ENCODE assay signal across 14 mouse cellular contexts in the genomic region with DNA sequence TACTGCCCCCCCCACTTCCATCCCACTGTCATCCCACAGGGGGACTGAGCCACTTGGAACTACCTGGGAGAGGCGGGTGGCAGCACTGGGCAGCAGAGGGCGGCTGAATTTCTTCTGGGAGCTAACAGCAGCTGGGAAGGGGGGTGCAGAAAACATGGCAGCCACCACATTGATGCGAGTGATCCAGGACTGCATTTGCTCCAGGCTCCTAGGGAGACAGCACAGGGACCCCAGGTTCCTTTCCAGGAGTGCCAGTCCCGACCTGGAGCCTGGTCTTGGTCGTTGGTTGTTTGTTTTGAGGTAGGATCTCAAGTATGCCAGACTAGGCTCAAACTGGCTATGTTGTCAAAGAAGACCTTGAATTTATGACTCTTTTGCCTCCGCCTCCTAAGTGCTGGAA. TPM values are rescaled to one million over a fixed set of nuclear protein-coding genes. Genes with fewer than 3 reads are reported as not detected.
DNase-seq lines count a peak whose midpoint lies in the region; ATAC-seq and TF ChIP-seq lines count a peak whose summit lies in the region.
"Had no signal": no experiment of that assay in that cellular context is flagged by ENCODE, and none has a peak within 500 bp of the region (broad histone marks: within the 10 kb centered on the region; RNA-seq: fewer than 3 reads in every experiment).

No protein-coding gene starts in this region.

- H3K36me3 ChIP-seq in midbrain, embryonic 10.5 days, result peaks cover 24% of the 10 kb centered on the region
- peaks cover 16% of the 10 kb centered on the region for H3K36me3 ChIP-seq in midbrain, embryonic 16.5 days (ENCODE audit: control insufficient read depth, insufficient read depth, low read length)
- peaks cover 54% of the 10 kb centered on the region for H3K36me3 ChIP-seq in G1E (replicated peaks)
- peaks cover 6% of the 10 kb centered on the region for H3K36me3 ChIP-seq in liver, embryonic 16.5 days (ENCODE audit: control insufficient read depth, insufficient read depth)
- H3K36me3 ChIP-seq: forebrain, embryonic 12.5 days had no signal

- H3K27ac ChIP-seq in midbrain, embryonic 10.5 days (replicated peaks), result no peak overlapping the region; the same call in 1 of the 2 replicates
- H3K27ac ChIP-seq in midbrain, embryonic 16.5 days (ENCODE audit: low read length), result no peak overlapping the region
- peak overlapping the region; percentile 94 for H3K27ac ChIP-seq in liver, embryonic 16.5 days (ENCODE audit: low read length)
- H3K27ac ChIP-seq: forebrain, embryonic 12.5 days; heart, embryonic 15.5 days had no signal

- H3K4me3 ChIP-seq in midbrain, embryonic 10.5 days, result no peak overlapping the region
- no peak overlapping the region for H3K4me3 ChIP-seq in midbrain, embryonic 16.5 days (ENCODE audit: low read depth, low read length)
- no peak overlapping the region for H3K4me3 ChIP-seq in G1E (ENCODE audit: low read depth, low read length)
- H3K4me3 ChIP-seq in liver, embryonic 16.5 days (ENCODE audit: low read depth, low read length), result peak overlapping the region; percentile 48
- H3K4me3 ChIP-seq: heart, embryonic 15.5 days; myocyte had no signal

- peak; percentile 23 for DNase-seq in cerebellum, adult 9-11 months
- no peak for DNase-seq in cerebellum, adult 8-10 months
- DNase-seq in midbrain, embryonic 10.5 days (ENCODE audit: low spot score), result peak; percentile 9
- DNase-seq in G1E (ENCODE audit: low spot score), result peak; percentile 1
- no peak for DNase-seq in adrenal gland, postnatal 14 days
- DNase-seq: adrenal gland, adult 8-10 months; kidney, adult 9 months had no signal

- no peak overlapping the region for H3K4me2 ChIP-seq in midbrain, embryonic 16.5 days (ENCODE audit: low read length)
- peak overlapping the region; percentile 85 for H3K4me2 ChIP-seq in liver, embryonic 16.5 days (ENCODE audit: low read depth, low read length)
- H3K4me2 ChIP-seq: heart, embryonic 15.5 days had no signal

- peaks cover 38% of the 10 kb centered on the region for H3K4me1 ChIP-seq in midbrain, embryonic 10.5 days
- peaks cover 31% of the 10 kb centered on the region for H3K4me1 ChIP-seq in midbrain, embryonic 16.5 days (ENCODE audit: control insufficient read depth, insufficient read depth, low read length)
- peaks cover 72% of the 10 kb centered on the region for H3K4me1 ChIP-seq in G1E (ENCODE audit: insufficient read depth, low read depth, low read length)
- peaks cover 58% of the 10 kb centered on the region for H3K4me1 ChIP-seq in liver, embryonic 16.5 days (ENCODE audit: control insufficient read depth, low read depth, low read length)

- H3K9me3 ChIP-seq in midbrain, embryonic 10.5 days (replicated peaks), result no peaks in the 10 kb centered on the region
- H3K9me3 ChIP-seq in midbrain, embryonic 16.5 days (replicated peaks; ENCODE audit: control insufficient read depth, low read length, poor library complexity, severe bottlenecking), result no peaks in the 10 kb centered on the region
- H3K9me3 ChIP-seq in G1E (replicated peaks), result peaks cover 11% of the 10 kb centered on the region
- H3K9me3 ChIP-seq in liver, embryonic 16.5 days (replicated peaks; ENCODE audit: control insufficient read depth, low read length), result no peaks in the 10 kb centered on the region
- H3K9me3 ChIP-seq: forebrain, embryonic 12.5 days; heart, embryonic 15.5 days had no signal

- ATAC-seq in midbrain, embryonic 16.5 days, result no peak
- no peak for ATAC-seq in G1E (ENCODE audit: extremely low read depth, insufficient number of reproducible peaks, low FRiP score, poor library complexity, severe bottlenecking)
- ATAC-seq in liver, embryonic 16.5 days (ENCODE audit: low read depth), result no peak

- 72% methylated on average over 6 of the region's 6 CpGs for WGBS in midbrain, embryonic 10.5 days
- WGBS in midbrain, embryonic 16.5 days, result 68% methylated on average over 6 of the region's 6 CpGs
- 63% methylated on average over 6 of the region's 6 CpGs for WGBS in liver, embryonic 16.5 days (ENCODE audit: insufficient replicate concordance)

- peaks cover 97% of the 10 kb centered on the region for H3K27me3 ChIP-seq in midbrain, embryonic 10.5 days (ENCODE audit: low read depth, poor library complexity, severe bottlenecking)
- peaks cover 21% of the 10 kb centered on the region for H3K27me3 ChIP-seq in midbrain, embryonic 16.5 days (ENCODE audit: control insufficient read depth, insufficient read depth, low read depth, low read length)
- peaks cover 17% of the 10 kb centered on the region for H3K27me3 ChIP-seq in G1E (ENCODE audit: insufficient read depth, low read length)
- H3K27me3 ChIP-seq in liver, embryonic 16.5 days (ENCODE audit: control insufficient read depth, insufficient read depth, low read depth, low read length), result peaks cover 39% of the 10 kb centered on the region
- H3K27me3 ChIP-seq: CH12.LX had no signal

- no peak for TF ChIP-seq CTCF in G1E (IDR thresholded peaks at IDR 0.05; ENCODE audit: low read depth, low read length)

- H3K9ac ChIP-seq in midbrain, embryonic 16.5 days (ENCODE audit: low read depth, low read length), result no peak overlapping the region
- peak overlapping the region; percentile 62; the same call in 1 of the 2 replicates for H3K9ac ChIP-seq in liver, embryonic 16.5 days (ENCODE audit: low read depth, low read length)
- H3K9ac ChIP-seq: forebrain, embryonic 12.5 days; heart, embryonic 15.5 days had no signal

RNA-seq across cellular contexts. Expression of gene Nfkb2, which starts 9.5 kb away (rescaled TPM):
- 5.2 and 5.6 TPM in 2 replicates for polyA plus RNA-seq in midbrain, embryonic 10.5 days (2016; fragmentation: Nextera tagmentation; extraction: Ambion mirVana)
- polyA plus RNA-seq in midbrain, embryonic 16.5 days (2015; fragmentation: Nextera tagmentation; extraction: Ambion mirVana), result 1.3 and 1.5 TPM in 2 replicates
- 11.3 and 12.6 TPM in 2 replicates for total RNA-seq in G1E (2014; fragmentation: Nextera tagmentation)
- 9.7 and 12.5 TPM in 2 replicates for total RNA-seq in G1E (2017)
- polyA plus RNA-seq in G1E (2012), result 40.4 and 40.8 TPM in 2 replicates
- 3.0 and 3.8 TPM in 2 replicates for polyA plus RNA-seq in liver, embryonic 16.5 days (2015; fragmentation: Nextera tagmentation; extraction: Ambion mirVana)
- 28.3 and 34.1 TPM in 2 replicates for total RNA-seq in adrenal gland, postnatal 14 days (2021)

RNA-seq across cellular contexts. Expression of gene Psd, which starts 13.4 kb away (rescaled TPM):
- 4.7 and 8.9 TPM in 2 replicates for polyA plus RNA-seq in midbrain, embryonic 10.5 days (2016; fragmentation: Nextera tagmentation; extraction: Ambion mirVana)
- polyA plus RNA-seq in midbrain, embryonic 16.5 days (2015; fragmentation: Nextera tagmentation; extraction: Ambion mirVana), result 129 and 146 TPM in 2 replicates
- total RNA-seq in G1E (2014; fragmentation: Nextera tagmentation) (1.6 TPM in 1 of 2 replicates, not detected in the other), G1E (2017) (0.23 and 1.1 TPM in 2 replicates)
- polyA plus RNA-seq in G1E (2012), result 0.41 and 0.74 TPM in 2 replicates
- polyA plus RNA-seq in liver, embryonic 16.5 days (2015; fragmentation: Nextera tagmentation; extraction: Ambion mirVana), result 3.3 TPM in 2 replicates
- total RNA-seq in adrenal gland, postnatal 14 days (2021), result 6.0 and 9.3 TPM in 2 replicates

RNA-seq across cellular contexts. Expression of gene Fbxl15, which starts 14.4 kb away (rescaled TPM):
- polyA plus RNA-seq in midbrain, embryonic 10.5 days (2016; fragmentation: Nextera tagmentation; extraction: Ambion mirVana), result 24.6 and 25.0 TPM in 2 replicates
- polyA plus RNA-seq in midbrain, embryonic 16.5 days (2015; fragmentation: Nextera tagmentation; extraction: Ambion mirVana), result 49.5 and 51.3 TPM in 2 replicates
- total RNA-seq in G1E (2014; fragmentation: Nextera tagmentation), result 2.0 and 2.2 TPM in 2 replicates
- total RNA-seq in G1E (2017), result 2.5 and 3.8 TPM in 2 replicates
- 15.2 and 16.5 TPM in 2 replicates for polyA plus RNA-seq in G1E (2012)
- polyA plus RNA-seq in liver, embryonic 16.5 days (2015; fragmentation: Nextera tagmentation; extraction: Ambion mirVana), result 11.1 and 11.6 TPM in 2 replicates
- total RNA-seq in adrenal gland, postnatal 14 days (2021), result 8.2 and 8.7 TPM in 2 replicates

RNA-seq across cellular contexts. Expression of gene Cuedc2, which starts 24.9 kb away (rescaled TPM):
- polyA plus RNA-seq in midbrain, embryonic 10.5 days (2016; fragmentation: Nextera tagmentation; extraction: Ambion mirVana), result 239 and 249 TPM in 2 replicates
- polyA plus RNA-seq in midbrain, embryonic 16.5 days (2015; fragmentation: Nextera tagmentation; extraction: Ambion mirVana), result 313 and 332 TPM in 2 replicates
- total RNA-seq in G1E (2014; fragmentation: Nextera tagmentation) (39.2 and 73.6 TPM in 2 replicates), G1E (2017) (142 and 148 TPM in 2 replicates)
- 124 and 147 TPM in 2 replicates for polyA plus RNA-seq in G1E (2012)
- polyA plus RNA-seq in liver, embryonic 16.5 days (2015; fragmentation: Nextera tagmentation; extraction: Ambion mirVana), result 67.3 and 67.6 TPM in 2 replicates
- total RNA-seq in adrenal gland, postnatal 14 days (2021), result 71.8 and 77.5 TPM in 2 replicates

RNA-seq across cellular contexts. Expression of gene Mfsd13a, which starts 27.3 kb away (rescaled TPM):
- polyA plus RNA-seq in midbrain, embryonic 10.5 days (2016; fragmentation: Nextera tagmentation; extraction: Ambion mirVana), result 9.1 and 10.1 TPM in 2 replicates
- 10.7 and 11.8 TPM in 2 replicates for polyA plus RNA-seq in midbrain, embryonic 16.5 days (2015; fragmentation: Nextera tagmentation; extraction: Ambion mirVana)
- total RNA-seq in G1E (2014; fragmentation: Nextera tagmentation), result not detected in 2 replicates
- total RNA-seq in G1E (2017), result not detected in 2 replicates
- polyA plus RNA-seq in G1E (2012), result 0.08 and 0.20 TPM in 2 replicates
- polyA plus RNA-seq in liver, embryonic 16.5 days (2015; fragmentation: Nextera tagmentation; extraction: Ambion mirVana), result 11.2 and 13.8 TPM in 2 replicates
- 5.1 and 5.4 TPM in 2 replicates for total RNA-seq in adrenal gland, postnatal 14 days (2021)
- total RNA-seq: neutrophil, adult 5-6 weeks had no signal

Comparison
In these comparisons a context has a peak if more than half of its experiments do, and no peak if none do; other contexts are left out.
1. DNase-seq: peak in cerebellum, adult 9-11 months (single experiment), midbrain, embryonic 10.5 days (single experiment) and G1E (single experiment); none in cerebellum, adult 8-10 months (single experiment) and adrenal gland, postnatal 14 days (single experiment).
2. RNA of gene Psd, which starts 13.4 kb away (polyA plus RNA-seq): 129 to 146 TPM in midbrain, embryonic 16.5 days; 4.7 to 8.9 TPM in midbrain, embryonic 10.5 days, 3.3 TPM in liver, embryonic 16.5 days and 0.41 to 0.74 TPM in G1E; every median in the first group is over 10 times any median in the second.